Mouse (Mus musculus) macrophage (primary cell): ENCODE data around the gene 9330182L06Rik. TPM values are rescaled to one million over a fixed set of nuclear protein-coding genes. Genes with fewer than 3 reads are reported as not detected.

Experiments
- H3K27ac ChIP-seq: fragments of 350-480 bp; formaldehyde crosslinking; 2 replicates; pipeline ENCODE4 v1.9.0; 2021
- H3K36me3 ChIP-seq: fragments of 350-480 bp; formaldehyde crosslinking; 2 replicates; pipeline ENCODE4 v1.9.0; 2021; ENCODE audit errors: inconsistent target
- H3K4me3 ChIP-seq: fragments of 350-480 bp; formaldehyde crosslinking; 2 replicates; pipeline ENCODE4 v1.9.0; 2021; ENCODE audit errors: inconsistent target
- H3K79me2 ChIP-seq: fragments of 350-480 bp; formaldehyde crosslinking; 2 replicates; pipeline ENCODE4 v1.9.0; 2021; ENCODE audit errors: inconsistent target
- WGBS: methylation state at CpG from one replicate; pipeline ENCODE4 v1.1.7; 2026; ENCODE audit warnings: inconsistent platforms; ENCODE audit not compliant: missing documents; 5-methylcytosine and 5-hydroxymethylcytosine counted together
- polyA plus RNA-seq: library from polyadenylated mRNA; stranded (reverse); fragments of 250-400 nt; gene quantifications from 3 replicates; pipeline ENCODE4 v1.2.4, GENCODE M21; 2018; ENCODE audit warnings: inconsistent platforms

The 9330182L06Rik gene
- polyA plus RNA-seq, 1 experiment from 2014 or later = 0.40 TPM

- H3K27ac ChIP-seq = no peak overlapping the region
- 52% methylated on average over 10 of the region's 10 CpGs for WGBS
- H3K36me3 ChIP-seq = no peaks in the 10 kb centered on the region
- H3K79me2 ChIP-seq = no peaks in the 10 kb centered on the region
- no peak overlapping the region for H3K4me3 ChIP-seq
Observed at GRCm38 (mm10) chr5:9345038-9345617, 79.2 kb downstream of the 9330182L06Rik start.

- H3K27ac ChIP-seq = no peak overlapping the region
- H3K36me3 ChIP-seq = no peaks in the 10 kb centered on the region
- H3K79me2 ChIP-seq = no peaks in the 10 kb centered on the region
- no peak overlapping the region for H3K4me3 ChIP-seq
- 54% methylated on average over 3 of the region's 3 CpGs for WGBS
Observed at GRCm38 (mm10) chr5:9345625-9346024, 79.7 kb downstream of the 9330182L06Rik start.

- WGBS = 18% methylated on average over 4 of the region's 4 CpGs
Observed at GRCm38 (mm10) chr5:9346510-9346909, 80.6 kb downstream of the 9330182L06Rik start.

DNA sequence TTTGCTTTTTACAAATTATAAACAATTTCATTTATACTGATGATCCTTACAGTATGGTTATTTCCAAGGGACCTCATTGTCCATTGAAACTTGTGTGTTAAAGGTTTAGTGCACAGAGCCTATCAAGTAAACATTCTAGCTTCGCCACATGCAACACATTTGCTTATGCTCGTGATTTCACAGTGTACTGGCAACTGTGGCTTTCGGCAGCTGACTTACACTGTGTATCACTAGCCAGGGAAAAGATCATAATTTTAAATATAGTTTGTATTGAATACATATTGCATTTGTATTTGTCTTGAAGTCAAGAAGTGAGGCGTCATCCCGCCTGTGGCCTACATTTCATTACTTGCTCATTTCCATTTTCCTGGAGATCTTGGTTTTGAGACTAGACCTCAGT is 86.2 kb downstream of the 9330182L06Rik start:
- Histone ChIP-seq H3K36me3 (no peaks in the 10 kb centered on the region), H3K79me2 (no peaks in the 10 kb centered on the region), H3K4me3 (no peak overlapping the region), H3K27ac (no peak overlapping the region)
- 94% methylated on average over 5 of the region's 5 CpGs for WGBS

More at GRCm38 (mm10) chr5:9346510-9346909, 80.6 kb downstream of the 9330182L06Rik start:
- Histone ChIP-seq H3K27ac (no peak overlapping the region), H3K36me3 (no peaks in the 10 kb centered on the region), H3K4me3 (no peak overlapping the region), H3K79me2 (no peaks in the 10 kb centered on the region)

- 94% methylated on average over 1 of the region's 1 CpGs for WGBS
- H3K36me3 ChIP-seq = no peaks in the 10 kb centered on the region
- H3K79me2 ChIP-seq = no peaks in the 10 kb centered on the region
- no peak overlapping the region for H3K4me3 ChIP-seq
- H3K27ac ChIP-seq = no peak overlapping the region
Observed at GRCm38 (mm10) chr5:9352646-9353045, 86.7 kb downstream of the 9330182L06Rik start.

DNA sequence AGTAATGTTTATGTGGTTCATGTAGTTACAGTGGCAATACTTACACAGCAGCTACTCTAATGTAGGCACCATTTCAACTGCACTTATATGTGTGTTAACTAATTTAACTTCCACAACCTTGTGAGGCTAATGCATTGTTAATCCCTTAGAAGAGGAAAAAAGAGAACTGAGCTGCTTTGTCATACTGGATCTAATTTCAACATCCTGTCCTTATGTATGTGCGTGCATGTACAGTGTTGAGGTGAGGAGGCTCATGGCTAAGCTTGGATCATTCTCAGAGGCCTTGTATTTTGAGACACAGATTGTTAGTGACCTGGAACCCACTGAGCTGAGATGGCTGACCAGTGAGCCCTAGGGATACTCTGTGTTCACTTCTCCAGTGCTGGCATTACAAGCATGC is 88.3 kb downstream of the 9330182L06Rik start:
- H3K27ac ChIP-seq = no peak overlapping the region
- no peaks in the 10 kb centered on the region for H3K36me3 ChIP-seq
- no peaks in the 10 kb centered on the region for H3K79me2 ChIP-seq
- 38% methylated on average over 1 of the region's 1 CpGs for WGBS
- no peak overlapping the region for H3K4me3 ChIP-seq

- no peak overlapping the region for H3K4me3 ChIP-seq
- no peaks in the 10 kb centered on the region for H3K79me2 ChIP-seq
- 73% methylated on average over 2 of the region's 2 CpGs for WGBS
- no peak overlapping the region for H3K27ac ChIP-seq
- H3K36me3 ChIP-seq = no peaks in the 10 kb centered on the region
Observed at GRCm38 (mm10) chr5:9358076-9358475, 92.2 kb downstream of the 9330182L06Rik start.

- WGBS = 71% methylated on average over 7 of the region's 7 CpGs
- no peaks in the 10 kb centered on the region for H3K79me2 ChIP-seq
- H3K36me3 ChIP-seq = no peaks in the 10 kb centered on the region
- H3K27ac ChIP-seq = no peak overlapping the region
- no peak overlapping the region for H3K4me3 ChIP-seq
Observed at GRCm38 (mm10) chr5:9361982-9362661, 96.2 kb downstream of the 9330182L06Rik start.

DNA sequence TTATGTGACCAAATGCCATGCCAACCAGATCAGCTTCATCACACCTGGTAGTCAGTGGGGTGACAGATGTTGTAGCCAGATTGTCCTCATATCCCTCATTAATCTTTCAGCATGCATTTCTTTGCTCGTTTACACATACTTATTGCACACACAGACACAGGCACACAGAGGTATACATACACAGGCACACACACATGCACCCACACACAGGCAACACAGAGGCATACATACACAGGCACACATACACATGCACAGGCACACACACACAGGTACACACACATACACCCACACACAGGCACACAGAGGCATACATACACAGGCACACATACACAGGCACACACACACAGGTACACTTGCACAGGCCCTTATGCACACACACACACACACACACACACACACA is 99.0 kb downstream of the 9330182L06Rik start:
- Histone ChIP-seq H3K4me3 (no peak overlapping the region), H3K79me2 (no peaks in the 10 kb centered on the region), H3K36me3 (no peaks in the 10 kb centered on the region), H3K27ac (no peak overlapping the region)
- WGBS = 81% methylated on average over 1 of the region's 1 CpGs

- 88% methylated on average over 11 of the region's 11 CpGs for WGBS
- H3K27ac ChIP-seq = no peak overlapping the region
Observed at GRCm38 (mm10) chr5:9367920-9368692, 102.2 kb downstream of the 9330182L06Rik start.

DNA sequence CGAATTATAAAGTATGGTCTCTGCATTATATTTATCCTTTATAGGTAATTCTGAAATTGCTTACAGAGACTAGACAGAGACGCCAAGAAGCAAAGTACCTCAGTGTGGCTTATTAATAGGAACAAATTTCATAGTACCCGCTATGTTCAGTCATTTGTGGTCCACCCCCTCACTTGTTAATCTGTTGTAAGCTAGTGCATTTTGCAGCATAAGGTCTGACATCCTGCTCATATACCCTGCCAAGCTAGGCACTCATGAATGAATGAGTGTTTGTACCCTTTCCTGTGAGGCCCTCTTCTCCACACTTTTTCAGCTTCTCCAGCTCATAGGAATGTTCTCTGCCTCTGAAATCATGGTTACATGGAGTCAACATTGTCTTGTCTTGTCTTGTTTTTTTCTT is 105.2 kb downstream of the 9330182L06Rik start:
- WGBS = 86% methylated on average over 3 of the region's 3 CpGs
- Histone ChIP-seq H3K27ac (no peak overlapping the region), H3K36me3 (no peaks in the 10 kb centered on the region), H3K79me2 (no peaks in the 10 kb centered on the region), H3K4me3 (no peak overlapping the region)

More at GRCm38 (mm10) chr5:9367920-9368692, 102.2 kb downstream of the 9330182L06Rik start:
- no peaks in the 10 kb centered on the region for H3K79me2 ChIP-seq
- no peaks in the 10 kb centered on the region for H3K36me3 ChIP-seq
- H3K4me3 ChIP-seq = no peak overlapping the region

GRCm38 (mm10) chr5:9373341-9373740 is 107.4 kb downstream of the 9330182L06Rik start:
- Histone ChIP-seq H3K79me2 (no peaks in the 10 kb centered on the region), H3K4me3 (no peak overlapping the region), H3K36me3 (no peaks in the 10 kb centered on the region), H3K27ac (no peak overlapping the region)
- 92% methylated on average over 4 of the region's 4 CpGs for WGBS

- Histone ChIP-seq H3K79me2 (no peaks in the 10 kb centered on the region), H3K36me3 (no peaks in the 10 kb centered on the region), H3K27ac (no peak overlapping the region), H3K4me3 (no peak overlapping the region)
- WGBS = 86% methylated on average over 7 of the region's 7 CpGs
Observed at GRCm38 (mm10) chr5:9389968-9390367, 124.0 kb downstream of the 9330182L06Rik start.

GRCm38 (mm10) chr5:9391858-9392393 is 126.0 kb downstream of the 9330182L06Rik start:
- no peak overlapping the region for H3K27ac ChIP-seq
- no peaks in the 10 kb centered on the region for H3K79me2 ChIP-seq
- H3K36me3 ChIP-seq = no peaks in the 10 kb centered on the region
- WGBS = 93% methylated on average over 1 of the region's 1 CpGs
- H3K4me3 ChIP-seq = no peak overlapping the region

DNA sequence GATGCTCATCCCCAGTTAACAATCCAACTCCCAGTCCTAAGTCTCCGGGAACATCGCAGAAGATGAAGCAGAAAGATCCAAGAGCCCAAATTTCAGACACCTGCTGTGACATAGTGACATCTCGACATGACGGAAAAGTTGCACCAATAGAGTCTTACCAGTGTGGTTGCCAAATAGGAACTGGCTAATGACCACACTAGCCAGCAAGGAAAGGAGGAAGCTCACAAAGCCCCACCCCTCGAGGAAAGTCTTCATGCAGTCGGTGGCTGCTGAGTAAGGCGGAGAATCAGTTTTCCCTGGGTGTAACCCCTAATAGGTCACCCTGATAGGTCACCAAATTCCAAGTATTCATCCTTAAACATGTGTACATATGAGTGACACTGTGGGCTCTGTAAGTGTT is 151.2 kb downstream of the 9330182L06Rik start:
- Histone ChIP-seq H3K36me3 (no peaks in the 10 kb centered on the region), H3K27ac (no peak overlapping the region), H3K79me2 (no peaks in the 10 kb centered on the region), H3K4me3 (no peak overlapping the region)
- 36% methylated on average over 7 of the region's 7 CpGs for WGBS
